Mouse (Mus musculus) CD4-positive, CD25-positive, alpha-beta regulatory T cell, adult 2 months (primary cell): ENCODE measurements at regions not wholly inside any gene's neighbourhood (a gene's known extent, or its start where the extent isn't known, plus 50 kb on each side); places are given as distances from the start of the nearest gene placed in this dataset.

ENCODE experiments used
- DNase-seq: peaks from one replicate; pipeline ENCODE4 v3.0.0-alpha.2; 2012; ENCODE audit warnings: low read depth, low spot score

DNA sequence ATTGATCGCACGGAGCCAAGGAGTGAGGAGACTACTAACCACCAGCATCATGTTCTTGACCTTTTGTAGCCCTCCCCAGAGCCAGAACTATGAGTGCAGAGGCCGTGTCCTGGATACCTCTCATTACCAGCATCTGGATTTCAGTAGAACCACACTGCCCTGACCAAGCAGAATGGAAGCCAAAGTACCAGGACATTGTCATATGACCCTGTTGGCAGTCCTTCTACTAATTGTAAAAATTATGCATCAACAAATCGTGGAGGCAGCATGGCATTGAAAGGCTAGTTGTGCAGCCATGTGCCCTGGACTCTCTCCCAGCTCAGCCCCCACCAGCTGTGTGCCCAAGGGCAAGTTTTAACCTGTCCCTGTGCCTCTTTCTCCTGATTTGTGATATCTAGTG, 135.6 kb upstream of the Dock1 start:
- DNase-seq = no peak

DNA sequence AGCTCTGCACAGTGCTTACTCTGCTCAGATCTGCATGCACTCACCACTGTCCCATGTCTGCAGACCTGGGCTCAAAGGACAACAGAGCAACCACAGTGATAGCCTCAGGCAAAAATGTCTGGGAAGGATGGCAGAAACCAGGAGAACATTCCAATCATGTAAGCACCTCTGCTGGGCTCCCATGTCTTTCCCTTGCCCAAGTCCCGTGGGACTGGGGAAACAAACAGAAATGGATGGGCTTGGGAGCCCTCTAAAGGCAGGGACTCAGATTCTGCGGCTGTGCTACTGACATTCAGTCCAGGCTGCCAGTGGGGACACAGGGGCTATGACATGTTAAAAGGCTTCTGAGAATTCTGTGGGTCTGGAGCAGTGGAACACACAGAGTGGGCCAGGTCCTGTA, 128.8 kb upstream of the Dock1 start:
- DNase-seq = no peak

DNA sequence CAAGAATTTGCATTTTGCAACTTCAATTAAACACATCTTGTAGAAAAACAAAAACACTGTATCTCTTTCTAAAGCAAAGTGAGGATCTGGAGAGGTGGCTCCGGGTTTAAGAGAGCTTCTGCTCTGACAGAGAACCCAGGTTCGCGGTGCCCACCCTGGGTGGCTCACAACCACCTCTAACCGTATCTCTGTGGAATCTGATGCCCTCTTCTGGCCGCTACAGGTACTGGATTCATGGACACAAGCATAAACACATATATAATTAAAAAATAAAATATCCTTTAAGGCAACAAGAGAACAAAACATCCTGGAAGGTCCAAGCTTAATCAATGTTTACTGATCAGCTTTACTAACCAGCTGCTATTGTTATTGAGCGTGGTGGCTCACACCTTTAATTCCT, 124.3 kb upstream of the Dock1 start:
- DNase-seq = no peak

DNA sequence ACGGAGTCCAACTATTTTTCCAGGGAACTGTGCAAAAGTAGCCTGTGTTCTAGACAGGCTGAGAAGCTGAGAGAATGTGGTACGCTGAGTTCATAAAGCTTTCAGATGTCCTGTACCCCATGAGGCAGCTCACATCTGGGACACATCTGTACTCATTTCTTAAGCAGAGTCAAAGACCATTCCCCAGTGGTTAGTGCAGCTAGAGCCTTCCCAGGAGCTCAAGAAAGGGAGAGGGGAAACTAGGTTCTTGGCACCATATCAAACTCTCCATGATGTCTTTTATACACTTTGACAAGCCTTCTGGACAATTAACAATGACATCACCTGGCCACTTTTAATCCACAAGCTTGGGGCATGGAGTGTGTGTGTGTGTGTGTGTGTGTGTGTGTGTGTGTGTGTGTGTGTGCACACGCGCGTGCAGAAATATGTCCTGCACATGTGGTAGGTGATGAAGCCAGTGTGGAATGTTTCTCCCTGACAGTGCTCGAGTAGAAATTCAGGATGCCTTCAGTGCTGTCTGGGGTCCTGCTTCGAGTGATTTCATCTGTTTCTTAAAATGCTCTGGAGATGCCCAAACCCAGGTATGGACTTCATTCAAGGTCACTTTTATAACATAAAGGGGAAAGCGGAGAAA, 121.1 kb upstream of the Dock1 start:
- no peak for DNase-seq

DNA sequence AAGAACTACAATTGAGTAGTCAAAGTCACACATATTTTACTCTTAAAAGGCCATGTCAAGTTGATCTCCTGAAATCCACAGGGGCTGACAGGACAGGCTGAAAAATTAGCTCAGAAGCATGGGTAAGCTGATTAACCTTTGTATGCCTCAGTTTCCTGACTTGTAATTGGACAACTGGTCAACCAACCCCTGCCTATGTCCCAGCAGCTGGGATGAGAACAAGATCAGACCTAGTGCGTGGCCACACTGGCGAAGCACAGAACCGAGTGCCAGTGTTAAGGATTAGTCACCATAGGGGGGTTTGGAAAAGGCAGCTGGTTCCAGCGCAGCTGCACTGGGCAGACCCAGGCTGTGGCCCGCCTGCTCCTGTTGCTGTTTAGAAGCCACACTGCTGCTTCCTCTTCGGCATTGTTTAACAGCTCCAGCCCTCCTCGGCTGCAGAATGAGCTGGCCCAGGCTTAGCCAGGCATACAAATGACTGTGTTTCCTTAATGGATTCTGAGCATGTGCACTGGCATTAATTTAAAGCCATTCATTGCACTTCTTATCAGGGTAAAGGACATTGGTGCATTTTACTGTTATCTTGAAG, 120.1 kb upstream of the Dock1 start:
- DNase-seq = no peak

DNA sequence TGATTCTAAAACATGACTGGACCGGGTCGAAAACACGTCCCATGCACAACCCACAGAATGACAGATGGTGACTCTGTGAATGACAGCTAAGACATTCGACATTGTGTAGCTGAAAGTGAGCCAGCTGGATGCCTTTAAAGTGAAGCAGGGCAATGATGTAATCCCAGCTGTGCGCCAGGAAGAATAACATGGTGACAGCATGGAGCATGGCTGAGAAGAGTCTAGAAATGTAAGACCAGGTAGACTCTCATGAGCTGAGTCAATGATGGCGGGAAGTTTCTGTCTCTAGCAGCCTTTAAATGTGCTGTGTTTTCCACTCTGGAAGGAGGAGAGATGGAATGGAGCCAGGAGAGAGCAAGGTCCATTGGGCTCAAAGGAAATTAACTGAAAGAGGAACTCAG, 118.4 kb upstream of the Dock1 start:
- DNase-seq = no peak

DNA sequence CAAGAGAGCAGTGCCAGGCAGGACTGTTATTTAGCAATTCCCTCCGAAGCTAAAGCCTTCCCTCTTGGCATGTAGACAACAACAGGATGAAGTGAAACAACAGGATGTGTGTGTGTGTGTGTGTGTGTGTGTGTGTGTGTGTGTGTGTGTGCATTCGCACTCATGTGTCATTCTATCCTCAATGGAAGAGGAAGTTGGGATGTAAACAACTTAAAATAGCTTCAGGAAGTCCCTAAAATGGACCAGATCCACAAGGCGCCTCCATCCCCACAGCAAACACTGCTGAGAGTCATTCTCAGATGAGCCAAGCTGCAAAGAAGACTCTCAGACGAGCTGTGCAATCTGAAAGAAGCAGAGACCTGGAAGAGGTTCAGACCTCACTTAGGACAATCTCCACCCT, 114.4 kb upstream of the Dock1 start:
- no peak for DNase-seq

DNA sequence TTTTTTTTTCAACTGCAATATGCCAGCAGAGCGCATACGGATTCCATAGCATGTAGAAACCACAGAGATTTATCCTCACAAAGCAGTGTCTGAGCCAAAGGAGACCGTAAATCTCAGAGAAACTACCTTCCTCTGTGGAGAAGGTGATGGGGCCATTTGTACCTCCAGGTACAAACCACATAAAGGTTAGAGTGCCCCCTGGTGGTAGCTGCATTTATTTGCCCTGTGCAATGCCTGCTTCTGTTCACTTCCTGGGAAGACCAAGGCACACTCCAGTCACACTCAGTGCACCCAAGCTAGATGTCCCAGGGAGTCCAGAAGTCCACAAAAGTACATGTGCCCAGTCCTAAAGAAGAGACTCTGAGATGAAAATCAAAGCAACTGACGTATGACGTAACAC, 104.1 kb upstream of the Dock1 start:
- DNase-seq = peak; percentile 20

DNA sequence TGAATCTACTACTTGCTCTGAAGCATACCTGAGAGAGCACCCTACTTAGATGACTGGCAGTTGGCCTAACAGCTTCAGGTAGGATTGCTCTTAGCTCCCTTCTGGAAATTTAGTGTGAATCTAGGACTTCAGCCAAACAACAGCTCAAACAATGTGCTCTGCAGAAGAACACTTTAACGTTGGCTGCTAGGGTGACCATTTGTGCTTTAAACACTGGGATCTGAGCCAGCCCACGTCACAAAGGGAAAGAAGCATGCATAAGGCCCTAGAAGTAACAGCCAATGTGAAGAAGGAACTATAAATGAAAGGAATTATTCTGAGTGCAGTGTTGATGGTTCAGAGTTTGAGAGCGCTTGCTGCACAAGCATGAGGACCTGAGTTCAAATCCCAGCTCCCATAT, 101.2 kb upstream of the Dock1 start:
- DNase-seq = no peak

DNA sequence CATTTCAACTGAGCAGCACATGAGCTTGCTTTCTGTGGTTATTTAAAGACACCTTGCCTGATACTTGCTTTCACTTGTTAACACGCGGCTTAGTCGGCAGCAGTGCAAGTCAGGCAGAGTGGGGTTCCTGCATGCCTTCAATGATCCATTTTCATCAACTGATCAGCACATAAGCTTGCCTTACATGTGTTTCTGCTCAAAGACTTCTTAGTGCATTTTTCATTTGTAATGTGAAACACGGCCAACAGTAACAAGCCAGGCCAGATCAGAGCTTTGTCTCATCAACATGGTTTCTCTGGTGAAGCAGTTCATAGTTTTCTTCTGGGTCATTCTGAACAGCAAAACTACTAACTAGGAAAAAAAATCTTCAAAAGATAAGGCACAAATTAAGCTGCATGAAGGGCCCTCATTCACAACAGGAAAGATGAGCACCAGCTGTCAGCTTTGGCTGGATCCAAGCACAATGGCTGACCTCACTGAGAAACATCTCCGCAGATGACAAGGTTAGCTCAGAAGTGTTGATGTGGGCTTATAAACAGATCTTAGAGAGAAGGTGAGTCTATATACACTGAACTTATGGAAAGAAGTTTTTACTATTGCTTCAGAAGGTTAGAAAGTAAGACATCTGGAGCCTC, 100.2 kb upstream of the Dock1 start:
- no peak for DNase-seq

DNA sequence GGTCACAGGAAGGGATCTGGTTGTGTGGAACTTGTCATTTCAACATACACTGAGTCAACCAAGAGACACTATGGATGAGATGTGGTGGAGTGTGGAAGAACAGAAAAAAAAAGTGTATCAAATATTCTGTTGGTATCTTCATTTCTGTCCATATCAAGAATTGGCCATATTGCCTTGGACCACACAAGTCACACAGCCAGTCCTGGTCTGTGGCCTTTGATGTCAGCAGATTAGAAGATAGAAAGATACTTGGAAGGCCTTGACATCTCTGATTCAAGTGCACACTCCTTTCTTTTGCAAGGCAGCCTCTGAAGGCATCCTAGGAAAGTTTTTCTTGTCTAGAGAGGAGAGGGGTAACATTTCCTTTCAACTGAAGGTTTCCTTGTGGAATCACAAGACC, 88.7 kb upstream of the Dock1 start:
- DNase-seq = no peak

DNA sequence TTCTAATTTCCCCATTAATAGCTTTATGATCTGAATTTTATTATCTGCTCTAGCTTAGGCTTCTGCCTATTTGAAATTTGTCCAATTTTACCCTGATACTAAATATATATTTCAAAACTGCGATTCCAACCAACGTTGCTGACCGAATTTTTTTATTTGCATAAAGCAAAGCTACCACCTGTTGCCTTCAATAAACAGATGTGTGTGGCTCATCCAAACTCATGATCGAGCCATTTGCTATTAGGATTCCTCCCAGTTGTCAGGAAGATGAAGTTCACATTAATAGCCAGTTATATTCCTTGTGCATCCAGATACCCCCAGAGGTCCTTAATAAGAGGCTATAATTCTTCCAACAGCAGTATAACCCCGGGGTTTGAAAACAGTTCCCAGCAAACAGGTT, 85.0 kb upstream of the Dock1 start:
- no peak for DNase-seq

DNA sequence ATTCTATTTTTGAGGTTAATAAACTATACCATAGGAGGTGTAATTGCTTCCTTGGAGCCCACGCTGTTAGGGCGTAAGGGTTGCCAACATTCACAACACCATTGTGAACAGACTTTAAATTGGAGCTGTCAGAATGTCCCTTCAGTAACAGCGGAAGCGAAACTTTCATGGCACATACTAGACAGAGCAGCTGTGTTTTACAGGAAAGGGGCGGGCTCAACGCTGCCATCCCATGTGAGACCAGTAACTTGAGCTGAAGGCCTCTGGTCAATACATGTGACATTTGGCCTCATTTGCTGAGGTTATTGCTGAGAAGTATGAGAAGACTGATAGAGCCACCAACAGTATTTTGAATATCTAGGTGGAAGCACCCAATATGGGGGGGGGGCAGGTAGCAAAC, 83.5 kb upstream of the Dock1 start:
- DNase-seq = no peak

DNA sequence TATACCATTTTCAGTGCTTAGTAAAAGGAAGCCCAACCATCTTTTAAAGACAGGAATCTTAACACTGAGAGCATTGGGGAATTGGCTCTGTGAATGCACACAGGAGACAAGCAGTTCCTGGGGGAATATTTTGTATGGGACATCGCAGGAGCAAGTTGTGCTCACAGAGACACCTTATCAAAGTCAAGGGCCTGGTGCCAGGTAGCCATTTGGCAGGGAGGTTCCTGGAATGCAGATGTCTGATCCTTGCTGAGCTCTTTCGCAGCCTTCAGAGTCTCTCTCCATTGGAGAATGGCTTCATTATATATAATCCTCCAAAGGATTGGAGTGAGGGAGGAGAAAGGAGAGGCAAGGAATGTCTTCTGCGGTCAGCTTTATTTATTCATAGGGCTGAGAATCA, 62.6 kb upstream of the Dock1 start:
- DNase-seq = no peak

DNA sequence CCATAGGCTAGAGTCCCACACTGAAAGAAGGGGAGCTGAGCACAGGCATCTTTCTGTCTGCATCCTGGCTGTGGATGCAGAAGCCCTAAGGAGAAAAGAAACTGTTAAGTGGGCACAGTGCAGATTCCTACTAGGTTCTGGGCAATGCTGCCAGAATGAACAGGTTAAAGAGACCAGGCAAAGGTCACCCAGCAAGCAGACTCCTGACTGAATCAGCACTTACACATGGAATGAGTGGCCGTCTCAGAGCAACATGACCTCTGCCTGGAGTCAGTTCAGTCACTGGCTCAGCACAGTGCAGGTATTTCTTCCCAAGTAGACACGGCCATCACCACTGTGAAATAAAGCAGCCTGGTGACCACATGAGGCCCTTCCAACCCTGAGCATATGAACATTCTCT, 60.3 kb upstream of the Dock1 start:
- DNase-seq = no peak

DNA sequence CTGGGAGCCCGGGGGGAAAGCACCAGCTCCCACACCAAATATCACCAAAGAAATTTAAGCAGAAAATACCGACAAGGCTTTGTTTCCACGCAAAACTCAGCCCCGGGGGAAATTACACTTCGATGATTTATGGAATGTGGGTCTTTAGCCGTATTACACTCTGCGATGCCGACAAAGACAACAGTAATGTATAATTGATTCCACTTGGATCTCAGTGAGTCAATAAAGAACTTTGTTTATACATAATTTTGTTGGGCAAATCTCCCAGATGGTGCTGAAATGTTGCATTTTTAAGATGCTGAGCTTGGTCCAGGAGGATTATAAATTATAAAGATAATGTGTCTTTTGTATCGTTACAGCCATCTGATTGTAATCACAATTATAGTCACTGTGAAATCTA, 59.1 kb upstream of the Dock1 start:
- no peak for DNase-seq

DNA sequence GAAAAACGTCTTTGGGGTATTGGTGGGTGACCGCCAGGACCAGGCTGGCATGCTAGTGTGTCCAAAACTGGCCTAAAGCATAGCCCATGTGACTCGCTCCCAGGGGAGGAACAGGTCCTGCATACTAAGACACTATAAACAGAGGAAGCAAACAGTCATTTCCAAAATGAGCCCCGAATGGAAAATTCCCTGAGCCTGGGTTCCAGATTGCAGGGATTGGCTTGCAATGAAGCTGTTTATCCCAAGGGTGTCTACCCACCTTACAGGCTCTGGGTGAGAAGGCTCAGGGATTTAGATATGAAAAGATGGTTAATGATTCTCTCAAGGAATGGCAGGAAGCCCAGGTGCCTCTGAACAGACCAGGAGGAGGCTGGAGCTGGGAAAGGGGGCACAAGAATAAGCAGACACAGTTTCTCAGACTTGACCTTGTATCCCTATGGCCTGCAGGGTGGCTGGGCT, 58.2 kb upstream of the Dock1 start:
- DNase-seq = no peak

DNA sequence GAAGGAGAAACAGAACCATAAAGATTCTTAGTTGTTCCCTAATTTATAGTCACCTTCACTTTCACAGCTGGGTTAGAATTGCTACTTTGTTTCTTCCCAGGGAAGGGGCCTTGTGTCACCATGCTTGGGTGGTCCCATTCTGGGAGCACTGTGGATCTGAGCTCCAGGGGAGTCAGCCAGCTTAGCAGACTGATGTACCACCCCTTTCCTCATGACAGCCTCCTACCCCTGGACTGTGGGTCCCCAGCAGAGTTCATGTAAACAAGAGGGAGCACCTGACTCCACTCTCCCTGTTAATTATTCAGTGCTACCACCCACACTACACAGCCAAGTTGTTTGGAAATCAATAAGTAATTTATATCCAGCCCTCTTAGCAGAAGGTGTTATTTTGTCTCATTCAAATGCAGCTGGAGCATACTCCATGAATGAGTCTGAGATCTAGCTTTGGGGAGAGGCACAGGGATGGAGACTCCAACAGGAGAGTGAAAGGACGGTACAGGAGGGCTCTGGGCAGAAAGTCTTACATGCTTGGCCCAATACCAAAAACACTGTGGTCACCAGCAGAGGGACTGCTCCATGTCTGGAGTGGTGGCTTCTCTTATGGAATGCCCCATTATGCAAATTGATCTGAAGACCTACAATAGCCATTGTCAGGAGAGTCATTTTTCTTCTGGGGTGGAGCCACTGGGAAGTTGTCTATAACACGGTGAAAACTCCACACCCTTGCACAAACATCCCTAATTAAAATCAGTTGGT, 51.1 kb upstream of the Dock1 start:
- no peak for DNase-seq

DNA sequence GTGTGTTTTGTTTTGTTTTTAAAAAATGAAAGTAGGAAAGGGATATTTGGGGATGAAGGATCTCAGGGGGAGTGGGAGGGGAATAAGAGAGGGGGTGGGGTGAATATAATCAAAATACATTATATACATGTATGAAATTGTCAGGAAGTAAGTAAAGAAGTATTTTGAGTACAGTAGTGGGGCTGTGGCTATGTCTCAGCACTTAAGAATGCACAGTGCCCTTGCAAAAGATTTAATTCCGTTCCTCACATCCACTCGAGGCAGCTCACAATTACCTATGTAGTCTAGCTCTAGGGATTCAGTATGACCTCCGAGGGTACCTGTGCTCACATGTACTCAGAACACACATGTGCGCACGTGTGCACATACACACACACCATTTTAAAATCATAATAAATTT, 50.4 kb upstream of the Dock1 start:
- DNase-seq = no peak
